Mouse (Mus musculus): ENCODE measurements at regions not wholly inside any gene's neighbourhood (a gene's known extent, or its start where the extent isn't known, plus 50 kb on each side); places are given as distances from the start of the nearest gene placed in this dataset.
A peak's percentile ranks its signal among the peaks of the same experiment; 100 is the strongest.

DNA sequence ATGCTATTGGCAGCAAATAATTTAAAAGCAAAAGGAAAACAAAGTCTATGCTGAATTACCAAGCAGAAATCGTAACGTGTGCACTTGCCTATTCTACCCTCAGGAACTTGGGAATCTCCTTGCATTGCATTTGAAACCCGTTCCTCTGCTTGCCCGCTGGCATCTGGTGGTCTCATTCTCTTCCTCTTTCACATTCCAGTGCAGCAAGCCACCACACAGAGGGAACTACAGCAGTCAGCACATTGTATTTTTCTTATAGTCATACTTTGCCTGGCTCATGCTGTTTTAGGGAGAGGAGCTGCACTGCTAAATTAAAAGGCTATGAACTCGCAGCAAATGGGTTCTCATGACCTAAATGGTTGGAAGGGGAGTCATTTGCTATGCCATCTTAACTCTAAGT, 164.9 kb upstream of the Adgrl3 start:
- Histone ChIP-seq H3K36me3 (ENCODE audit: insufficient read depth) (no peaks in the 10 kb centered on the region), H3K4me2 (ENCODE audit: low read depth) (no peak overlapping the region), H3K27me3 (ENCODE audit: insufficient read depth, low read length) (no peaks in the 10 kb centered on the region), H3K4me1 (ENCODE audit: insufficient read depth) (no peaks in the 10 kb centered on the region), H3K27ac (ENCODE audit: low read depth, low read length) (no peak overlapping the region), H3K9ac (no peak overlapping the region), H3K4me3 (ENCODE audit: low read depth, low read length) (no peak overlapping the region), H3K9me3 (ENCODE audit: low read length) (no peaks in the 10 kb centered on the region)
- TF ChIP-seq CTCF (IDR thresholded peaks at IDR 0.05; ENCODE audit: low read depth) = no peak
- DNase-seq (no peak), ATAC-seq (no peak; the same call in 1 of the 2 replicates)
- WGBS = 59% methylated on average over 5 of the region's 5 CpGs

GRCm38 (mm10) chr5:80876600-80876999, 143.3 kb upstream of the Adgrl3 start:
- H3K27ac ChIP-seq (ENCODE audit: low read depth, low read length) = no peak overlapping the region
- H3K36me3 ChIP-seq (ENCODE audit: insufficient read depth) = no peaks in the 10 kb centered on the region
- no peaks in the 10 kb centered on the region for H3K27me3 ChIP-seq (ENCODE audit: insufficient read depth, low read length)
- DNase-seq (no peak), ATAC-seq (no peak)
- no peaks in the 10 kb centered on the region for H3K9me3 ChIP-seq (ENCODE audit: low read length)
- no peaks in the 10 kb centered on the region for H3K4me1 ChIP-seq (ENCODE audit: insufficient read depth)
- no peak for TF ChIP-seq CTCF (IDR thresholded peaks at IDR 0.05; ENCODE audit: low read depth)
- no peak overlapping the region for H3K4me3 ChIP-seq (ENCODE audit: low read depth, low read length)
- no peak overlapping the region for H3K9ac ChIP-seq
- no peak overlapping the region for H3K4me2 ChIP-seq (ENCODE audit: low read depth)
- WGBS = 76% methylated on average over 2 of the region's 2 CpGs

- DNase-seq (no peak), ATAC-seq (no peak)
- Histone ChIP-seq H3K27ac (ENCODE audit: low read depth, low read length) (no peak overlapping the region), H3K27me3 (ENCODE audit: insufficient read depth, low read length) (no peaks in the 10 kb centered on the region), H3K4me3 (ENCODE audit: low read depth, low read length) (no peak overlapping the region), H3K9me3 (ENCODE audit: low read length) (no peaks in the 10 kb centered on the region), H3K4me1 (ENCODE audit: insufficient read depth) (no peaks in the 10 kb centered on the region), H3K4me2 (ENCODE audit: low read depth) (no peak overlapping the region), H3K9ac (no peak overlapping the region), H3K36me3 (ENCODE audit: insufficient read depth) (no peaks in the 10 kb centered on the region)
- 36% methylated on average over 5 of the region's 5 CpGs for WGBS
- no peak for TF ChIP-seq CTCF (IDR thresholded peaks at IDR 0.05; ENCODE audit: low read depth)
Observed at GRCm38 (mm10) chr5:80898230-80898629, 121.7 kb upstream of the Adgrl3 start.

DNA sequence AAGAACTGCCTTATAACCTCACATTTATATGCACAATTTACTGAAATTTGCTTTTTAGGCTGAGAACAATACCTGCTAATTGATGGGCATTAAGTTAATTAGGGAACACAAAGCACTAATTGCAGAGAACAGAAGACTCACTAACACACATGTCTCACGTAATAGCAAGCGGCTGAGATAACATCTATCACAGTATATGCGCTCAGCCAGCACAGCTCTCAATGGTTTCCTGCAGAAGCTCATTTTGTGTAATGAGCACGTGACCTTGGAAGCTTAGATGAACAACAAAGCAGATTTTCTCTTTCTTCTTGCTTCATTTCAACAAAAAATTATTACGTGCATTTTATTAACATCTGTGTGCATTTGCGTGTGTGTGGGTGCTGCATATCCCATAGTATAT, 111.2 kb upstream of the Adgrl3 start:
- no peaks in the 10 kb centered on the region for H3K27me3 ChIP-seq (ENCODE audit: insufficient read depth, low read length)
- WGBS = 63% methylated on average over 6 of the region's 6 CpGs
- no peaks in the 10 kb centered on the region for H3K9me3 ChIP-seq (ENCODE audit: low read length)

DNA sequence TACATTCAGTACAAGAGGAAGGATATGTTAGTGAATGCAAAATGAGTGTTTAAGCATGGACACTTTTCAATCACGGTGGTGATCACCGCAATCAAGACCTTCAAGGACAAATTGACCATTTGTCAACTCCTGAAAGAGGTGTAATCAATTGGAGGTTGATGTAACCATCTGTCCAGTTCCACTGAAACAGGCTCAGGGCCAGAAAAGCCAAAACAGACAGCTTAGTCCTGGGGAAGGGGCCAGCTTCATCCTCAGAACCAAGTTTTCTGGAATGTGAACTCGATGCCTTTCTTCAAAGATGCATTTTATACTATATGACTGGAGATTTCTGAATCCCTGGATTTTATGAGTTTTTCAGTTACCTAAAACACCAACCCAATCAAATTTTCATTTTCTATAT, 81.1 kb upstream of the Adgrl3 start:
- Histone ChIP-seq H3K4me1 (ENCODE audit: insufficient read depth) (no peaks in the 10 kb centered on the region), H3K36me3 (ENCODE audit: insufficient read depth) (no peaks in the 10 kb centered on the region), H3K9me3 (ENCODE audit: low read length) (no peaks in the 10 kb centered on the region), H3K27ac (ENCODE audit: low read depth, low read length) (no peak overlapping the region), H3K4me2 (ENCODE audit: low read depth) (no peak overlapping the region), H3K4me3 (ENCODE audit: low read depth, low read length) (no peak overlapping the region), H3K9ac (no peak overlapping the region), H3K27me3 (ENCODE audit: insufficient read depth, low read length) (no peaks in the 10 kb centered on the region)
- 93% methylated on average over 3 of the region's 3 CpGs for WGBS
- DNase-seq = no peak
- ATAC-seq = no peak
- no peak for TF ChIP-seq CTCF (IDR thresholded peaks at IDR 0.05; ENCODE audit: low read depth)

More for the DNA sequence above, 111.2 kb upstream of the Adgrl3 start:
- Histone ChIP-seq H3K36me3 (ENCODE audit: insufficient read depth) (no peaks in the 10 kb centered on the region), H3K4me1 (ENCODE audit: insufficient read depth) (no peaks in the 10 kb centered on the region), H3K4me3 (ENCODE audit: low read depth, low read length) (no peak overlapping the region), H3K4me2 (ENCODE audit: low read depth) (no peak overlapping the region), H3K27ac (ENCODE audit: low read depth, low read length) (no peak overlapping the region), H3K9ac (no peak overlapping the region)
- DNase-seq (peak; percentile 1), ATAC-seq (no peak)
- TF ChIP-seq CTCF (IDR thresholded peaks at IDR 0.05; ENCODE audit: low read depth) = no peak

DNA sequence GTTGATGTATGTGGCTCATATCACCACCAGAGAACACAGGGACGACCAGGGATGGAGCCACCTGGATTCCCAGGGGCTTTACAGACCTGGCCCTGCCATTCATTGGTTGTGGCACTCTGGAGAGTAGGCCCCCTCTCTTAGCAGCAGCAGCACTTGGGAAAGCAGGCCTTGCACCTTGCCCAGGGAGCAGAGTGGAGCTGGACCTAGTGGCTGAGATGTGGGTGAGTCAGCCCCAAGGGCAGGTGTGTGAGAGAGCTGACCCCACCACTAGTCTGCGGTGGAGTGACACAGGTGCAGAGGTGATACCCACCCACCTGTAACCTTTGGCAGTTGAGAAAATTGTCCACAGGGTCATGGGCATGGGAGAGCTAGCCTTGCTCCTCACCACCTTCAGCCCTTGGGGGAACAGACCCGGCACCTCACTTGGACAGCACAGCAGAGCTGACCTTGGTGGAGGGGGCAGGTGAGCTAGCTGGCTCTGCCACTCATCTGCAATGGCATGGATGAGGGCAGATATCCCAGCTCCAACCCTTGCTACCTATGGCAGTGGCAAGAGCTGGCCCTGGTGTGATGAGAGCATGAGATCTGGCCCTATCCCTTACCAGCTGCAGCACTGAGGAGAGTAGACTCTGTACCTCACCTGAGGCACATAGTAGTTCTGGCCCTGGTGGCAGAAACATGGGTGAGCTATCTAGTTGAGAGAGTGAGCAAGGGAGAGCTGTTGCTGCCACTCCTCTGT, 67.9 kb upstream of the Adgrl3 start:
- ATAC-seq = no peak

DNA sequence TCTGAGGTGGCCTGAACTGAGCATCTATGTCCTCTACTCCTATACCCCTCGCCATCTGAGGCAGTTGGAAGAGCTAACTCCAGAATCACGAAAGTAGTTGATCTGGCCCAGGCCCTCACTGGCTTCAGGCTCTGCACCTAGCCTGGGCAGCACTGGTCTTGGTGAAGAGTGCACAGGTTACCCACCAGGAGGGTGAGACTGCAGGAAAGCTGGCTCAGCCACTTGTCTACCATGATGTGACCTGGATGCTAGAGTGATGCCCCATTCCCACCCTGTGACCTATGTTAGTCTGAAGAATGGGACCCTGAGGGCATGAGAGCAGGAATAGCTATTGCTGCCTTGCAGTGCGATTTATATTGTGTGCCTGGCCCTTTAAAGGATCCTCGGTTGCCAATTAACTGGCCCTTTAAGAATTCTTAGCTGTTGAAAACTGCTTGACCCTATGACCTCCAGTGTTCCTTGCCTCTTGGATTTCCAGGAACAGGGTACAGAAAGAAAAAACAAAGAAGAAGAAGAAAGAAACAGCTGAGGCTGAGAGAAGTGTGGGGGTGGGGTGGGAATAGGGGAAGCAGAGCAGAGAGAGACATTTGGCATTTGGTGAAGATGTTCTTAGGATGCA, 67.2 kb upstream of the Adgrl3 start:
- no peak overlapping the region for H3K4me3 ChIP-seq (ENCODE audit: low read depth, low read length)
- H3K4me1 ChIP-seq (ENCODE audit: insufficient read depth) = no peaks in the 10 kb centered on the region
- H3K9me3 ChIP-seq (ENCODE audit: low read length) = no peaks in the 10 kb centered on the region
- no peak overlapping the region for H3K4me2 ChIP-seq (ENCODE audit: low read depth)
- WGBS = 45% methylated on average over 4 of the region's 4 CpGs
- ATAC-seq (no peak), DNase-seq (peak; percentile 1)
- no peaks in the 10 kb centered on the region for H3K36me3 ChIP-seq (ENCODE audit: insufficient read depth)
- H3K27ac ChIP-seq (ENCODE audit: low read depth, low read length) = no peak overlapping the region
- no peaks in the 10 kb centered on the region for H3K27me3 ChIP-seq (ENCODE audit: insufficient read depth, low read length)
- no peak overlapping the region for H3K9ac ChIP-seq
- no peak for TF ChIP-seq CTCF (IDR thresholded peaks at IDR 0.05; ENCODE audit: low read depth)

More for the DNA sequence above, 67.9 kb upstream of the Adgrl3 start:
- Histone ChIP-seq H3K27me3 (ENCODE audit: insufficient read depth, low read length) (no peaks in the 10 kb centered on the region), H3K36me3 (ENCODE audit: insufficient read depth) (no peaks in the 10 kb centered on the region), H3K9ac (no peak overlapping the region), H3K9me3 (ENCODE audit: low read length) (no peaks in the 10 kb centered on the region), H3K4me3 (ENCODE audit: low read depth, low read length) (no peak overlapping the region), H3K27ac (ENCODE audit: low read depth, low read length) (no peak overlapping the region), H3K4me2 (ENCODE audit: low read depth) (no peak overlapping the region), H3K4me1 (ENCODE audit: insufficient read depth) (no peaks in the 10 kb centered on the region)
- no peak for TF ChIP-seq CTCF (IDR thresholded peaks at IDR 0.05; ENCODE audit: low read depth)
- no peak for DNase-seq
- 82% methylated on average over 3 of the region's 3 CpGs for WGBS

All from forebrain, postnatal 0 days (tissue).